Mouse (Mus musculus): ENCODE measurements at regions not wholly inside any gene's neighbourhood (a gene's known extent, or its start where the extent isn't known, plus 50 kb on each side); places are given as distances from the start of the nearest gene placed in this dataset.

- DNase-seq (ENCODE audit: low spot score), result no peak
These were observed 190.5 kb downstream of the Pdgfra start for GRCm38 (mm10) chr5:75342599-75342998.

GRCm38 (mm10) chr5:75346836-75347773, 195.0 kb downstream of the Pdgfra start:
- peak; percentile 35 for DNase-seq (ENCODE audit: low spot score)

- DNase-seq (ENCODE audit: low spot score), result peak; percentile 26
These were observed 195.7 kb downstream of the Pdgfra start for GRCm38 (mm10) chr5:75347774-75348116.

GRCm38 (mm10) chr5:75355266-75355665, 203.2 kb downstream of the Pdgfra start:
- DNase-seq (ENCODE audit: low spot score), result no peak

GRCm38 (mm10) chr5:75358869-75359268, 206.8 kb downstream of the Pdgfra start:
- DNase-seq (ENCODE audit: low spot score), result no peak

GRCm38 (mm10) chr5:75363832-75364231, 210.9 kb upstream of the Kit start:
- no peak for DNase-seq (ENCODE audit: low spot score)

- no peak for DNase-seq (ENCODE audit: low spot score)
These were observed 207.4 kb upstream of the Kit start for GRCm38 (mm10) chr5:75367282-75367681.

- no peak for DNase-seq (ENCODE audit: low spot score)
These were observed 206.0 kb upstream of the Kit start for GRCm38 (mm10) chr5:75368691-75369090.

- DNase-seq (ENCODE audit: low spot score), result no peak
These were observed 201.9 kb upstream of the Kit start for GRCm38 (mm10) chr5:75372849-75373248.

- DNase-seq (ENCODE audit: low spot score), result no peak
These were observed 197.1 kb upstream of the Kit start for GRCm38 (mm10) chr5:75377311-75378300.

- no peak for DNase-seq (ENCODE audit: low spot score)
These were observed 196.1 kb upstream of the Kit start for GRCm38 (mm10) chr5:75378655-75379054.

GRCm38 (mm10) chr5:75380340-75380739, 194.4 kb upstream of the Kit start:
- no peak for DNase-seq (ENCODE audit: low spot score)

- DNase-seq (ENCODE audit: low spot score), result no peak
These were observed 192.6 kb upstream of the Kit start for GRCm38 (mm10) chr5:75382138-75382537.

- DNase-seq (ENCODE audit: low spot score), result no peak
These were observed 186.7 kb upstream of the Kit start for GRCm38 (mm10) chr5:75387886-75388454.

- DNase-seq (ENCODE audit: low spot score), result no peak
These were observed 185.9 kb upstream of the Kit start for GRCm38 (mm10) chr5:75388699-75389260.

- no peak for DNase-seq (ENCODE audit: low spot score)
These were observed 185.2 kb upstream of the Kit start for GRCm38 (mm10) chr5:75389433-75389971.

GRCm38 (mm10) chr5:75398820-75399219, 175.9 kb upstream of the Kit start:
- DNase-seq (ENCODE audit: low spot score), result no peak

- no peak for DNase-seq (ENCODE audit: low spot score)
These were observed 173.0 kb upstream of the Kit start for GRCm38 (mm10) chr5:75401734-75402133.

- no peak for DNase-seq (ENCODE audit: low spot score)
These were observed 172.1 kb upstream of the Kit start for GRCm38 (mm10) chr5:75402631-75403030.

GRCm38 (mm10) chr5:75403531-75403930, 171.2 kb upstream of the Kit start:
- no peak for DNase-seq (ENCODE audit: low spot score)

- no peak for DNase-seq (ENCODE audit: low spot score)
These were observed 170.0 kb upstream of the Kit start for GRCm38 (mm10) chr5:75404601-75405285.
